Mouse (Mus musculus): ENCODE measurements at regions not wholly inside any gene's neighbourhood (a gene's known extent, or its start where the extent isn't known, plus 50 kb on each side); places are given as distances from the start of the nearest gene placed in this dataset.

DNA sequence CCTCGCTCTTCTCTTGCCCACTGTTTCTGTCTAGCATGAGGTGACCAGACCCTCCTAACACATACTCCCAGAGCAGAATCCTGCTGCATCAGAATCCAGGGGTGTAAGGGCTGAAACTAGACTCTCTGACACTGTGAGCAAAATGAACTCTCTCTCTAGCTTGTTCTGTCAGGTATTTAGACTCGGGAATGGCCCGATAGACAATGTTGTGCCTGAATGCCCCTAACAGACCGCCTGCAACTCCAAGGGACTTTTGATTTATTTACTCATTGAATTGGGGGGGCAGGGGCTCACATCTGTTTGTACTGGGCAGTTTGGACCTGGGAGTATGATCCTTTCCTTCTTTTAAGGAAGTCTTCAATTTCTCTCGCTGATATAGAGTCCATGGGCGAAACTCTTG is 469.3 kb upstream of the Trpc7 start:
- Histone ChIP-seq H3K27ac (ENCODE audit: insufficient read depth, low read depth, low read length) (no peak overlapping the region), H3K4me3 (ENCODE audit: insufficient read depth, low read length) (no peak overlapping the region), H3K4me1 (ENCODE audit: control insufficient read depth, insufficient read depth, low read length) (no peaks in the 10 kb centered on the region)
- TF ChIP-seq POLR2A (IDR thresholded peaks at IDR 0.05; ENCODE audit: borderline replicate concordance, low read depth, low read length) (no peak), CTCF (IDR thresholded peaks at IDR 0.05; ENCODE audit: low read depth, low read length) (no peak)

DNA sequence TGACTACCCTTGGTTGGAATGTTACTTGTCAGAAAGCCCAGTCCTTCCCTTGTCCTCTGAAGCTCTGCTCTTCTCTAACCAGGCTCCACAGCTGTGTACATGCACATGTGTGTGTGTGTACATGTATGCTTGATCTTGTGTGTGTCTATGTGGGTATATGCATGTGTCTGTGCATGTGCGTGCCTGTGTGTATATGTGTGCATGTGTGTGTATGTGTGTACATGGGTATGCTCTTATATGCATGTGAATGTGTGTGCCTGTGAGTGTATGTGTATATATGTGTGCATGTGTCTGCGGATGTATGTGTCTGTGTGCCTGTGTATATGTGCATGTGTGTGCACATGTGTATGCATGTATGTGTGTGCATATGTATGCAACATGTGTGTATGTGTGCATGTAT is 468.6 kb upstream of the Trpc7 start:
- Histone ChIP-seq H3K27ac (ENCODE audit: insufficient read depth, low read depth, low read length) (no peak overlapping the region), H3K4me1 (ENCODE audit: control insufficient read depth, insufficient read depth, low read length) (no peaks in the 10 kb centered on the region), H3K4me3 (ENCODE audit: insufficient read depth, low read length) (no peak overlapping the region)
- TF ChIP-seq CTCF (IDR thresholded peaks at IDR 0.05; ENCODE audit: low read depth, low read length) (no peak), POLR2A (IDR thresholded peaks at IDR 0.05; ENCODE audit: borderline replicate concordance, low read depth, low read length) (no peak)

DNA sequence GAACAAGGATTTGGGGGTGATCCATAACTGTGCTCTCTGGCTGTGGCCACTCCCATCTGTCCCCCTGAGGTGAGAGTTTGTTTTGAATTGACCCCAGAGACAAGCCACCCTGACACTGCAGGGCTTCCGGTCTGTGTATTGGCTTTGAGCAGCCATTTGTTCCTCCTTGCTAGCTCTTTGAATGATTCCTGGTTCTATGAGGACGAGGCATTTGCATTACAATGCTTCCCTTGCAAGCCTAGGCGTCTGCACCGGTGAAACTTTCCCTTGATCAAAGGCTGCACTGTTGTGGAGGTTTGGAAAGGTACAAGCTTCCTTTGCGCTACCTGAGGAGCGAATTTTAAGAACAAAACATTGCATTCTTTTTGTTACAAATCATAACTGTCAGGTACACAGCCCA is 466.8 kb upstream of the Trpc7 start:
- H3K27ac ChIP-seq (ENCODE audit: insufficient read depth, low read depth, low read length), result no peak overlapping the region
- H3K4me1 ChIP-seq (ENCODE audit: control insufficient read depth, insufficient read depth, low read length), result no peaks in the 10 kb centered on the region
- no peak overlapping the region for H3K4me3 ChIP-seq (ENCODE audit: insufficient read depth, low read length)
- TF ChIP-seq POLR2A (IDR thresholded peaks at IDR 0.05; ENCODE audit: borderline replicate concordance, low read depth, low read length) (no peak), CTCF (IDR thresholded peaks at IDR 0.05; ENCODE audit: low read depth, low read length) (no peak)

DNA sequence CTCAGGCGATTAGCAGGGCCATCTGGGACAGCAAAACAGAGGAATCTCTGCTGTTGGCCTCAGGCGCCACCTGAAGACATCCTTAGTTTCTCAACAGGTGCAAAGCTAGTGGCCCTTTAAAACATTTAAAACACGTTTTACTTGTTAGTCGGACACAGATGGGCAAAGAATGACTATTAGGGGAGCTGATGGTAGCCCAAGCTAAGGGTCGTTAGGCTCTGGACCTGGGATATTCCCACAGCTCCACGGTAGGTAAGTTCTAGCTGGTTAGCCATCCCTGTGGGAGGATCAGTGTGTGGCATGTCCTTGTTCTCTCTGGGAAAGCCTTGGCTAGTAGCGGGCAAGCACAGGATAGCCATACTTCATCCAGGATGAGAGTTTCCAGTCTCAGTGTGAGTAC is 465.5 kb upstream of the Trpc7 start:
- no peak overlapping the region for H3K4me3 ChIP-seq (ENCODE audit: insufficient read depth, low read length)
- H3K4me1 ChIP-seq (ENCODE audit: control insufficient read depth, insufficient read depth, low read length), result no peaks in the 10 kb centered on the region
- H3K27ac ChIP-seq (ENCODE audit: insufficient read depth, low read depth, low read length), result no peak overlapping the region
- TF ChIP-seq CTCF (IDR thresholded peaks at IDR 0.05; ENCODE audit: low read depth, low read length), result no peak

DNA sequence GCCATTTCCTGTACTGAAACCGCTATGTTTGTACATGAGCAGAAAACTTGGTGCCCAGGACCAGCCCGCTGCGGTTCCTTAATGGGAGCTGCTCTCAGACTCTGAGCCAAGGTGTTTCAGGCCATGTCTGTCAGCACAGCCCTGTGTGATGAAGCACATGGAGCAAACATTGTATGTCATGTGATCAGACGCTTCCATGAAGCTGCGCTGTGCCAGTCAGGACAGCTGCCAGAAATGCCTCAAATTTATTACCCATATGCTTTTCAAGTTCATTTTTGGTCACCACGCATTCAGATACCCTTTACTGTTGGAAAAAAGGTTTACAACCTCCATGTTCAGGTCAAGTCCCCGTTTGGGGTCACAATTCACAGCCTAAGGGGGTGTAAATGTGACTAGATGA is 458.8 kb upstream of the Trpc7 start:
- H3K4me1 ChIP-seq (ENCODE audit: control insufficient read depth, insufficient read depth, low read length), result no peaks in the 10 kb centered on the region
- H3K4me3 ChIP-seq (ENCODE audit: insufficient read depth, low read length), result no peak overlapping the region
- H3K27ac ChIP-seq (ENCODE audit: insufficient read depth, low read depth, low read length), result no peak overlapping the region
- no peak for TF ChIP-seq CTCF (IDR thresholded peaks at IDR 0.05; ENCODE audit: low read depth, low read length)
- TF ChIP-seq POLR2A (IDR thresholded peaks at IDR 0.05; ENCODE audit: borderline replicate concordance, low read depth, low read length), result no peak

DNA sequence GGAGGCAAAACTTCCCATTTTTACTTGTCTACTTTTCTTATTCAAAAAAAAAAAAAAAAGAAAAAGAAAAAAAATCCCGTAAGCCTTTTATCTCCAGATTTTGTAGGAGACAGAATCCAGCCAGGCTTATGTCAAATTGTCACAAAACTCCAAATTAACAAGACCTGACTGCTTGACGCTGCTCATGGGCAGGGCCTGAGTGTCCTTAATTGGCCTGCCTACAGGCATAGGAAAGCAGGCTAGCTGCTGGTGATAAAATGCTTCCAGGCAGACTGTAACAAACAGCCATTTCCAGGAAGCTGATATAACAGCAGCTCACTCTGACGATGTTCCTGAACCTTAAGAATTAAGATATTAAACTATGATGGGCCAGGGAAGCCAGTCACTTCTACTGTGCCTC is 458.2 kb upstream of the Trpc7 start:
- no peak overlapping the region for H3K27ac ChIP-seq (ENCODE audit: insufficient read depth, low read depth, low read length)
- H3K4me1 ChIP-seq (ENCODE audit: control insufficient read depth, insufficient read depth, low read length), result no peaks in the 10 kb centered on the region
- TF ChIP-seq CTCF (IDR thresholded peaks at IDR 0.05; ENCODE audit: low read depth, low read length) (no peak), POLR2A (IDR thresholded peaks at IDR 0.05; ENCODE audit: borderline replicate concordance, low read depth, low read length) (no peak)
- H3K4me3 ChIP-seq (ENCODE audit: insufficient read depth, low read length), result no peak overlapping the region

DNA sequence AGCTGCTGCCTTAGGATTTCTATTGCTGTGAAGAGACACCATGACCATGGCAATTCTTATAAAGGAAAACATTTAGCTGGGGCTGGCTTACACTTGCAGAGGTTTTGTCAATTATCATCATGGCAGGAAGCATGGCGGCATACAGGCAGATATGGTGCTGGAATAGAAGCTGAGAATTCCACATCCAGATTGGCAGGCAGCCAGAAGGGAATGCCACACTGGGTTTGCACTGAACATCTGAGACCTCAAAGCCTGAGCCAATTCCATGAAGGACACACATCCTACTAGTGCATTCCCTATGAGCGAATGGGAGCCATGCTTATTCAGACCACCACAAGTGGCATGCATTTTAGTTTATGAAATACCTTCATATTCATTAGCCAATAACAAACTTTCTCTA is 455.0 kb upstream of the Trpc7 start:
- Histone ChIP-seq H3K4me1 (ENCODE audit: control insufficient read depth, insufficient read depth, low read length) (no peaks in the 10 kb centered on the region), H3K27ac (ENCODE audit: insufficient read depth, low read depth, low read length) (no peak overlapping the region), H3K4me3 (ENCODE audit: insufficient read depth, low read length) (no peak overlapping the region)
- no peak for TF ChIP-seq POLR2A (IDR thresholded peaks at IDR 0.05; ENCODE audit: borderline replicate concordance, low read depth, low read length)
- no peak for TF ChIP-seq CTCF (IDR thresholded peaks at IDR 0.05; ENCODE audit: low read depth, low read length)

DNA sequence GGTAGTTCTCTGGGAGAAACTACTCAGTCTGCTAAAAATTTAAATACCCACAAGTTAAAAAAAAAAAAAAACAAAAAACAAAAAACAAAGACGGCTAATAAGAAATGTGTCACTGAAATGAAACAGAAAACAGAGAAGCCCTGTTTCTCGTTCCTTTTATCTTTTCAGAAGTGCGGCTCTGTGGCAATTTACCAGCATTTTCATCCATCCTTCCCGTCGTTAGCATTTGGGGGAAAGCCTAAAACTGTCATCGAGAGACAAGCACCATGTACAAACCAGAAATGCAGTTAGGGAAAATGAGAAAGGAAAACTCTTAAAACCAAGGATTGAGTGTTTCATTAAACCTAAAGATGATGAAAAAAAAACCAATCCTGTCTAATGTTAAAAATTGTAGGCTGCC is 442.9 kb upstream of the Trpc7 start:
- no peaks in the 10 kb centered on the region for H3K4me1 ChIP-seq (ENCODE audit: control insufficient read depth, insufficient read depth, low read length)
- H3K4me3 ChIP-seq (ENCODE audit: insufficient read depth, low read length), result no peak overlapping the region
- no peak overlapping the region for H3K27ac ChIP-seq (ENCODE audit: insufficient read depth, low read depth, low read length)
- TF ChIP-seq POLR2A (IDR thresholded peaks at IDR 0.05; ENCODE audit: borderline replicate concordance, low read depth, low read length), result no peak
- TF ChIP-seq CTCF (IDR thresholded peaks at IDR 0.05; ENCODE audit: low read depth, low read length), result no peak

DNA sequence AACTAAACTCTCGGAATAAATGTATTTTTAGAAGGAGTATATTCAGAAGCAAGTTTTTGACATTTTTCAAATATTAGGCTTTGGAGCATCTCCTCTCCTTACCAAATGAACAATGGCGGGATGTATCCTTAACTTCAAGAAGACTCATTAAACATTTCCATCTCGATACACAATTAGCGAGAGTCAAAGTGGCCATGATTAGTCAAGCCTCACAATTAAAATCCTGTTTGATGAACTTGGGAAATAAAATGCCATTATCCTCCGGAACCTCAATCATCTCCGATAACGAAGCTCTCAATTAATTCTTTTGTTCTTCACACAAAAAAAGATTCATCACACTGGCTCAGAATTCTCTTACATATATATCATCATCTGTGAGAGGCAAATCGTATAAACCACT is 440.8 kb upstream of the Trpc7 start:
- Histone ChIP-seq H3K4me3 (ENCODE audit: insufficient read depth, low read length) (no peak overlapping the region), H3K4me1 (ENCODE audit: control insufficient read depth, insufficient read depth, low read length) (no peaks in the 10 kb centered on the region), H3K27ac (ENCODE audit: insufficient read depth, low read depth, low read length) (no peak overlapping the region)
- TF ChIP-seq POLR2A (IDR thresholded peaks at IDR 0.05; ENCODE audit: borderline replicate concordance, low read depth, low read length), result no peak

DNA sequence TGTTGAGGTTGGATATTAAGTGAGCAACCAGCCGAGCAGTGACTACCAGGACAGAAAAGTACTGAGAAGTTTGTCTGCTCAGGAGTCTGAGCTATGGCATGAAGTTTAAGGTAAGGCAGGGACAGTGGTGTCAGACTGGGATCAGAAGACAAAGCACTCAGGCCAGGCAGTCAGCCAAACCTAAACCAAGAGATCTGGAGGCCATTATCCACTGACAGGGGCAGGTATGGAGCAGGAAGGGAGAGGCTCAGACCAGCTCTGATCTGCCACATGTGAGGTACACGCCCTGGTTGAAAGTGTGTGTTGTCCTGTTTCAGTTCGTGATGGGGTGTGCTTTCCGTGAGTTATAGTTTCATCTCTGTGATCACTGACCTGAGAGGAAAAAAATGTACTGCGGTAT is 437.2 kb upstream of the Trpc7 start:
- Histone ChIP-seq H3K27ac (ENCODE audit: insufficient read depth, low read depth, low read length) (no peak overlapping the region), H3K4me3 (ENCODE audit: insufficient read depth, low read length) (no peak overlapping the region), H3K4me1 (ENCODE audit: control insufficient read depth, insufficient read depth, low read length) (no peaks in the 10 kb centered on the region)
- TF ChIP-seq CTCF (IDR thresholded peaks at IDR 0.05; ENCODE audit: low read depth, low read length) (no peak), POLR2A (IDR thresholded peaks at IDR 0.05; ENCODE audit: borderline replicate concordance, low read depth, low read length) (no peak)

DNA sequence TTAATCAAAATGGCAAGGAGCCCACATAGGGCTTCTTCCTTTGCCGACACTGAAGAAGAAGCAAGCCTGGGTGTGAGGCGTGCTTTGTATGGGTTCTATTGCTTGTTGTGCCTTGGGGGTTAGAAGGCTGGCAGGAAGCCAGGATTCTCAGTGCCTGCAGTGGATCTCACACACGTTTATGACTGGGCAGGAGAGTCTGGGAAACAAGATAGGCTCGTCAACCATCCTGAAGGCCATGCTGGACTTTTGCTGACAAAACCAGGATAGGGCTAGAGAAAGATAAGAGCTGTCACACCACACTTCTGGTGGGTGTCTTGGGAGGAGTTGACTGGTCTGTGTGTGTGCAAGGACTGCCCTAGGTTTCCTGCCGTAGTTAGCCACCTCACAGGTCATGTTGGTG is 436.1 kb upstream of the Trpc7 start:
- Histone ChIP-seq H3K4me1 (ENCODE audit: control insufficient read depth, insufficient read depth, low read length) (no peaks in the 10 kb centered on the region), H3K27ac (ENCODE audit: insufficient read depth, low read depth, low read length) (no peak overlapping the region)

More for the DNA sequence above, 436.1 kb upstream of the Trpc7 start:
- TF ChIP-seq CTCF (IDR thresholded peaks at IDR 0.05; ENCODE audit: low read depth, low read length) (no peak), POLR2A (IDR thresholded peaks at IDR 0.05; ENCODE audit: borderline replicate concordance, low read depth, low read length) (no peak)
- H3K4me3 ChIP-seq (ENCODE audit: insufficient read depth, low read length), result no peak overlapping the region

All from bone marrow macrophage, adult 2 months (primary cell).